Mouse (Mus musculus) Muller cell, postnatal 12 days (primary cell): ENCODE results near the gene Gm8113.
"Not testable (repeated sequence)": the region's sequence is repeated elsewhere in the genome, so short reads cannot be mapped to it uniquely, and the experiment has no call there.

Source experiments
- DNase-seq: peaks from one replicate; pipeline ENCODE4 v3.0.0-alpha.2; 2015; ENCODE audit errors: inconsistent ontology term

The Gm8113 gene

DNA sequence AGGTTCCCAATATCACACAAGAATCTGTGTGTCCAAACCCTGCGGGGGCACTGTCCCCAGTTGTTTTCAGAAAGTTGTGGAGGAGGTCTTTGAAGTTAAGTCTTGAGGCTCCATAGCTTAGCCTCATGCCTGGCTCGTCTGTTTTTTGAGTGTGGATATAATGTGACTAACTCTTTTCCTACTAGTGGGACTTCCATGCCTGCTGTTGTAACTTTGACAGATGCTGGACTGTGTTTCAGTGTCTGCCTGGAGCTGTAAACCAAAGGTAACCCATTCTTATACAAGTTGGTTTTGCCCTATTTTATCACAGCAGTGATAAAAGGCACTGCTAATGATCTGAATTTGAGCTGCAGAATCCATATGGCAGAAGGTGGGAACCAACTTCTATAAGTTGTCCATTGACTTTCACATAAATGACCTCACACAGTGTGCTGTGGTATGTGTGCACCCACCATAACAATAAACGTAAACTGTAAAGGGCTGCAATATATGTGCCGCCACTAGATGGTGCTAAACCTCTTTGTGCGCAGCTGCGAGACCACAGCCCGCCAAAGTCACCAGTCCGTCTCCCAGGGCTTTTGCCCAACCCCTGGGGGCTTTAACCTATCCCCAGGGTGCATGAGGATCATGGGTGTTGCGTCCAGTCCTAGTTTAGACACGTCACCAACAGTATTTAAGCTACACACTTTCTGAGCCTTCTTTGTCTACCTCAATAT is at the start of gene Gm8113:
Gene Gm8113 (plus strand): TSS at position 703 of the 716 bp plus-strand sequence.
- DNase-seq, result peak; percentile 72

DNA sequence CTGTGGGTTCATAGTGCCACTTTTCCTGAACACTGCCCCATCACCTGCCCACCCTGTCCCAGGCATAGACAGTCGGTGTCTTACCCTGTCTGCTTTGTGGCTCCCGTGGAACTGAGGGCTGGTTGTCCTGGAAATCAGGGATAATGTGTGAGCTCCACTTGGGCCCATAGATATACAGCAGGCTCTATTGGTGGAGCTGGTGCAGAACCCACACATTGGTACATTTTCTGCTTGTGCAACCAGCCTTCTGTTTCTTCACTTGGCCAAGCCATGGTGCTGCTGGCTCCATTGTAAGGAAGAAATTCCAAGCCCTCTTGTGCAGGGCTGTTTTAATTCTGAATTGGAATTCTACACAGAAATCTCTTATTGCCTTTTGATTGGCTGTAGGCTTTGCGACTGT is 49.8 kb upstream of the Gm8113 start, which contains the start of gene Ear1:
Gene Ear1 (minus strand): TSS at position 101 of the 400 bp plus-strand sequence.
- not testable (repeated sequence) for DNase-seq

DNA sequence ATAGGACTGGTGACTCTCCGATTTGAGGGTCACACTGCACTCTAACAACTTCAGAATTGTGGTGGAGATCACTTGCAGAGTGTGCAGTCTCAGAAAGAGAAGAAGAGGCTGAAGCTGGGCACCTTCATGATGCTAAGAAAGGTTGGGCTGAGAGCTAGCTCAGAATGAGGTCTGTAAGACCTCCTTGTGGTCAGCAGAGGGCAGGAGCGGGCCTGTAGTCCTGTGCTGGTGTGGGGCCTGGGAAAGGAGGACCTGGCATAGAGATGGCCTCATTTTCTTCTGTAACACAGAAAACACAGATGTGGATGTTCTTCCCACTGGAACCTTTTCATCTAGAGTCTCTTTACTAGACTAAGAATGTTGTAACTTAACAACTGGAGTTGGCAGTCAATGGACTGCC is 47.4 kb upstream of the Gm8113 start:
- not testable (repeated sequence) for DNase-seq

DNA sequence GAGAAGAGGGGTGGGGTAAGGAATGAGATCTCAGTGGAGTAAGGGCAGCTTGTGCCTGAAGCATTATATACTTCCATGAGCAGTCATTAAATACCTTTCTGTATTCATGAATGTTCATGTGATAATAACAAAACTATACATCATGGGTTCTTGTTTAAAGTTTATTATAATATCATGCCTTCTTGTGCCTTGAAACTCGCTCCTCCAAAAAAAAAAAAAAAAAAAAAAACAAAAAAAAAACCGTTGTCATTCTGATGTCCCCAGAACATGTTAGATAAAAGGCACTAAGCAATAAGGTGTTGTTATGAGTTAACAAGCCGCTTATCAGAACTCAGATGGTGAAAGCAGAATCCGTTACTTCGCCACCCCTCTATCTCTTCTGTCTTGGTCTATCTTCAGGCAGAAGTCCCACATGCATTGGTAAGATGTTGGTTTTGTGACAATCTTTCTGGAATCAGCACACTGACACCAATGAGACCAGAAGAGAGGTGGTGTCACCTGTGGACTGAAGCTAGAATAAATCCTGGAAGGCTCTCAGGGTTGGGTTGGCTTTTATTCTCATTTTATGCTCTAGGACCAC is 45.1 kb upstream of the Gm8113 start:
- DNase-seq, result not testable (repeated sequence)

DNA sequence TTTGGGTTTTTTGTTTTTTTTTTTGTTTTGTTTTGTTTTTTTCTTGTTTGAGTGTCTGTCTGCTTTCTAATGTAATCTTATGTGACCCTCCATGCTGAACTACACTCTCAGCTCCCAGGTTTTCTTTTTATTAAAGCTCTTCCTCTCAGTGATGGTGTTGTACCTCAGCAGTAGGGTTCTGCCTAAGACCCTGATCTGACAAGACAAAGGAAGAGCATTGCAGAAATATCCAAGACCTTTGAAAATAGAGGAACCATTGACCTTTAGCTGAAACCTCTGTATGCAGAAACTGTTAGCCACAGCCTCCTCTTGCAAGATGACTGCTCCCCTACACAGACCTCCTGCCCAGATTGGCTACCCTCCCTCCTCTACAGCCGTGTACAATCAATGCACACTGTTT is 39.0 kb upstream of the Gm8113 start:
- DNase-seq, result not testable (repeated sequence)

DNA sequence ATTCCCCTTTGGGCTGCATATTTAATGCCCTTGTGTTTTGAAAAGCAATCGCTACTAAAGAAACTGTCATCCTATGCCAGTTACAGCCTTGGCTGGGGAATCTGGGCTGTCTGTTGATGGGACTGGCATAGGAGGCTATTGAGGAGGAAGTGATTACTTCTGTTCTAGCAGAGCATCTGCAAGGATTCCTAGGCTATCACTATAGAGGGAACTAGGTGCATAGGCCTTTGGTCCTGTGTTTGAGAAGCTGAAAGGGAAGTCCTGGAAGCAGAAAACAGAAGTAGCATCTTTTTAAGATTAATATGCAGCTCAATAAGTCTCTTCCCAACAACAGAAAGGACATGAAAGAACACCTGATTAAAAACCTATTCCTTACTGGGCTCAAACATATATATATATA is 33.9 kb upstream of the Gm8113 start:
- DNase-seq, result not testable (repeated sequence)

DNA sequence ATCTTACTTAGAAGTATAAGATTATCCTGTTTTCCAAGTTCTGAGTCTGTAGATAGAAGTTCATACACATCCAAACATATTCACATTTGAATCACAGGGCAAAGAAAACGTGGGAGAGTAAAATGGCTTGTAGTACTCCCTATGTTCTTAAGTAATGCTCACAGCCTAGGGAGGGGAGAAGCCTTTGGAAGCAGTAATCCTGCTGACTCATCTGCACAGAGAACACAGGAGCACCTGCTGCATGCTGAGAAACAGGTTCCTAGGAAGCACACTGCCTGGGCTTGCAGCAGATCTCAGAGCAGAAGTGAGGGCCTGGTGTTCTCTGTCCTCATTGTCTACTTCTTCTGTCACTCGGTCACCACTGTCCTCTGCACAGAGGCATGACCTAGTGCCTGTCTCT is 29.8 kb upstream of the Gm8113 start:
- not testable (repeated sequence) for DNase-seq

DNA sequence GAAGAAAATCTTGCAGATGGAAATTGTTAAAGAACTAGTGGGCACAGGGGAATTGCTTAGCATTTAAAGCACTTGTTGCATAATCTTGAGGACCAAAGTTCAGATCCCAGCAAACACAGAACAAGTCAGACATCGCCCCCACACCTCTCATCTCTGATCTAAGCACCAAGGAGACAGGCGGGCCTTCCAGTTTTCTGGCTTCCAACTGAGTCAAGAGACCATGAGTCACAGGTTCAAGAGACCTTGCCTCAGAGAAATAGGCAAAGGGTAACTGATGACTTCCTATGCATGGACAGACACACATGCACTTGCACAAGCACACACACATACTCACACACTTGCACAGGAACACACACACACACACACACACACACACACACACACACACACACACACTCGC is 26.6 kb upstream of the Gm8113 start:
- not testable (repeated sequence) for DNase-seq

DNA sequence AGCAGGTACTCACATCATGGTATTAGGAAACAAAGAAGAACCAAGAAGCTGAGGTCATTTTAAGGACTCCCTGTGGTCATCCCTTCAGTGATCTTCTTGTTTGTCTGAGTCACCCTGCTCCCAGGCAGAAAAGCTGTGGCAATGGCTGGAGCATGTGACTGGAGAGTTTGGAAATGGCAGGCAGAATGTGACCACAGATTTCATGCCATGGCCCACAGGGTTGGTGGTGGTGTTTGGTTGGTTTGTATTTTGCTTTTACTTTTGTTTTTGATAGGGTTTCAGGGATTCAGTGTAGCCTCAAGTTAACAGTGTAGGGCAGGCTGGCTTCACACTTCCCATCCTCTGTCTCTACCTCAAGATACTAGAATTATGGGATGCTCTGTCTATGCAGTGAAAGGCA is 7.0 kb upstream of the Gm8113 start:
- peak; percentile 54 for DNase-seq

DNA sequence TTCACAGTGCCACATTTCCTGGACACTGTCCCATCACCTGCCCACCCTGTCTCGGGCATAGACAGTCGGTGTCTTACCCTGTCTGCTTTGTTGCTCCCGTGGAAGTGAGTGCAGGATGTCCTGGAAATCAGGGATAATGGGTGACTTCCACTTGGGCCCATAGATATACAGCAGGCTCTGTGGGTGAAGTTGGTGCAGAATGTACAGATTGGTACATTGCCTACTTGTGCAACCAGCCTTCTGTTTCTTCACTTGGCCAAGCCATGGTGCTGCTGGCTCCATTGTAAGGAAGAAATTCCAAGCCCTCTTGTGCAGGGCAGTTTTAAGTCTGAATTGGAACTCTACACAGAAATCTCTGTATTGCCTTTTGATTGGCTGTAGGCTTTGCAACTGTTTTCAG is 1.7 kb upstream of the Gm8113 start, which contains the start of gene Ear10:
Gene Ear10 (minus strand): TSS at position 101 of the 400 bp plus-strand sequence.
- not testable (repeated sequence) for DNase-seq

DNA sequence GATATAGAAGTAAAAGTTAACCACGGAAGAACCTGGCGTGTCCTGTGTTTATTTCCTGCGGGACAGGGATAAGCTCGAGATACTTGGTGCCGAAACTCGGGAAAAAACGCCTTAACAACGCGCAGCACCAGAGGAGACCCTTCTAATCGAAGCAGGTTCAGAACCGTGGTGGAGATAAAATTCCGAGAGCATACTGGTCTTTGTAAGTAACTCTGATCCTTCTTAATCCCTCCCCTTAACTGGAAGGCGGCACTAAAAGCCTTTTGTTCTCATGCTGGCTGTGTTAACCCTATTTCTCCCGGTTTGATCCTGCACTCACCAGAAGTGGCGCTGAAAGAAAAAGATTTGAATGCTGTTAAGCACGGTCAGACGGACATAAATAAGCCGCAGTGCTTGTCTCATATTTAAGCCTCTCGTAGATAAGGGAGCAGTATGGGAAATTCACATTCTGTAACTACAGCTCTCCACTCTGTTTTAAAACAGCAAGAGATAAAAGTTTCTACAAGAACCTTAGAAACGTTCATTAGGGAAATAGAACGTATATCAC is 287 bp downstream of the Gm8113 start:
- DNase-seq, result peak; percentile 2

DNA sequence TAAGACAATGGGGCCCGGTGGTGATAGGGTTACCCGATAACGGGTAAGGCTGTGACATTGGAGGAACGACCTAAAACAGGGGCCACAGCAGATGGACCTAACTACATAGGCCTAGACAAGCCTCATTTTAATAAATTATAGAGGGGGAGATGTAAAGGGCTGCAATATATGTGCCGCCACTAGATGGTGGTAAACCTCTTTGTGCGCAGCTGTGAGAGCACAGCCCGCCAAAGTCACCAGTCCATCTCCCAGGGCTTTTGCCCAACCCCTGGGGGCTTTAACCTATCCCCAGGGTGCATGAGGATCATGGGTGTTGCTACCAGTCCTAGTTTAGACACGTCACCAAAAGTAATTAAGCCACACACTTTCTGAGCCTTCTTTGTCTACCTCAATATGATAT is 7.8 kb downstream of the Gm8113 start:
- peak; percentile 7 for DNase-seq

DNA sequence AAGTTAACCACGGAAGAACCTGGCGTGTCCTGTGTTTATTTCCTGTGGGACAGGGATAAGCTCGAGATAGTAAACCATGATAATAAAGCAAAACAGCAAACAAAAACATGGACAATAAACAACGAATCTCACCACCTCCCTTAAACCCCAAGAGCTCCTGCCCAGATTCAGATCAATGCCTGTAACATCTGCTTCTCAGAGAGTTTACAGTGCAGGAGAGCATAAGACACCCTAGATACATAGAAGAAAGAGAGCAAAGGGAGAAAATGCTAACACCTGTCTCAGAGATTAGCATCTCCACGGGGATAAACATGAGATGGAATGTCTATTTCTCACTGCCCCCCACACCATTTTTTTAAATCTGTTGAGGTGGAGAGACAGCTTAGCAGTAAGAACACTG is 8.2 kb downstream of the Gm8113 start:
- DNase-seq, result not testable (repeated sequence)

DNA sequence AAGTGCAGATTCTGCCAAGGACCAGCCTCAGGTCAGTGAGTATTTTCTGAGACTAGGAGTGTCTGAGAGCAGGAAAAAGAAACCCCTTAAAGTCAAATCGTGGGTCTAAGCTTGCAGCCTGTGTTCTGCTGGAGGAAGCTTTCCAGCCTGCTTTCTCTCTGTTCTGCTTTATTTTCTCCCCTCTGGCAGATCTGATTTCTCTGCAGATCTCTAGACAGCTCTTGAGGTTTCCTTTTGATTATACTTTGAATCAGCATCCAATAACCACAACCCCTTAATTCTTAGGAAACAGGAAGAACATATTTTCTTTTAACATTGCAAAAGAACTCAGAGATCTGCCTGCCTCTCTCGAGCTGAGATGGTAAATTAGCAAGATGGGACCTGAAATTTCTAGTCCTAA is 28.2 kb downstream of the Gm8113 start:
- DNase-seq, result not testable (repeated sequence)

DNA sequence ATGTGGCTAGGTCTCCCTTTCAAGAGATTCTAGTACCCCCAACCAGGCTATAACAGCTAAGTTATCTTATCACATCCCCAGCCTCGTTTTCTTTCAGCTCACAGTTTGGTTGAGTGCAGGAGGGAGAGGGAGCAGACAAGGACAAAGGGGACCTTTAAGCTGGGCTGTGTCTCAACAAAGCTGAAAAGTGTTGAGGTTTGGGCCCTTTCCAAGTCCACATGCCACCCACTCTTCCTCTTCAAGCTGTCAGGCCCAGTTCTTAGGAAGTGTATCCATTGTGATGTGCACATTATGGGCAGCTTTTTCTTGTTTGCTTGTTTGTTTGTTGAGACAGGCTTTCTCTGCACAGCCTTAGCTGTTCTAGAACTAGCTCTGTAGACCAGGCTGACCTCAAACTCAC is 29.9 kb downstream of the Gm8113 start:
- not testable (repeated sequence) for DNase-seq

DNA sequence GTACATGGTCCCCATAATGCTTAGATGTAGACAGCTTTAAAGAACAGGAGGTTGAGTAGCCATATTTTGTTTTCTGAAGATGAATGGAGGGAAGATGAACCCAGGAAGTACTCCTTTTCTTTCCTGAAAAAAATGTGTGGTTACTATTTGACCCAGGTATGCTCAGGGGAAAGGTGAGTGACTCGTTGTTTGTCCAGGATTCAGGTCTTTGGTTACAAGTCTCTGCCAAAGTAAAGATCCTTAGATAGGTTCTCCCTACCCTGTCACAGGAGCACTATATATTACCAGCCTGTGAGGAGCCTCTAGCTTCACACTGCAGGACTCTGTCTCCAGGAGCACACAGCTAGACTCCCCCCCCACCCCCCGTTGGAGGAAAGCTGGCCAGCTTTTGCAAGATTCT is 31.6 kb downstream of the Gm8113 start, which contains the start of gene Ang5:
Gene Ang5 (plus strand): TSS at position 301 of the 400 bp plus-strand sequence.
- DNase-seq, result not testable (repeated sequence)
